Mouse (Mus musculus) natural killer cell, adult 2 months (primary cell): ENCODE data around the gene Foxm1.
"Not testable (repeated sequence)": the region's sequence is repeated elsewhere in the genome, so short reads cannot be mapped to it uniquely, and the experiment has no call there.

Experiments
- DNase-seq, 2 experiments: peaks; one replicate each; pipeline ENCODE4 v3.0.0; 2022; ENCODE audit warnings: low spot score in 2 of 2

Foxm1 gene

DNA sequence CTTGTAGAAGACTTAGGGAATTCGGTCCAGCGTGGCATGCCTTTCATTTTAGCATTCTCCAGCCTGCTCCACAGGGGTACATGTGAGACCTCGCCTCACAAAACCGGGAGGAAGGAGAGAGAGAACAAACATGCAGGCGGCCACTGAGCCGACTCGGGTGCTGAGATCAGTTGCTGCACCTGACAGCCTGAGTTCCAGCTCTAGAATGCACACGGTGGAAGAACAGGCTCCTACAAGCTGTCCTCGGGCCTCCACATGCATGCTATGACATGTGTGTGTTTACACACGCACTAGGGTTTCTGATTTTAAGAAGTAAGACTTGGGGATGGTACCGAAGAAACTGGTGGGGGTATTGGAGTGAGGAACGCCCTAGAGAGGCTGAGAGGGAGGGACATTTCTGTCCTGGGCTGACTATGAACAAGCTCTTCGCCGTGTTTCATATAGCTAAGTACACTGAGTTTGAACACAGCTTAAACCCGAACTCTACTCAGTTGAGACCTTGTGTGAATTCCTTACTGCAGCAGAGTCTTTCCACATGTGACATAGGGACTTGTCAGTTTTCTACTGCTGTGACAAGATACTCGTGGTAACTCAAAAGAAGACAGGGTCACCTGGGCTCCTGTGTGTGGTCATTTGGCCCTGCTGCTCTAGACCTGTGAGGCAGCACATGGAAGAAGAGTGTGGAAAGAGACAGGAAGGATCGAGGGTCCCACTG is 13.8 kb downstream of the Foxm1 start:
- no peak for DNase-seq

DNA sequence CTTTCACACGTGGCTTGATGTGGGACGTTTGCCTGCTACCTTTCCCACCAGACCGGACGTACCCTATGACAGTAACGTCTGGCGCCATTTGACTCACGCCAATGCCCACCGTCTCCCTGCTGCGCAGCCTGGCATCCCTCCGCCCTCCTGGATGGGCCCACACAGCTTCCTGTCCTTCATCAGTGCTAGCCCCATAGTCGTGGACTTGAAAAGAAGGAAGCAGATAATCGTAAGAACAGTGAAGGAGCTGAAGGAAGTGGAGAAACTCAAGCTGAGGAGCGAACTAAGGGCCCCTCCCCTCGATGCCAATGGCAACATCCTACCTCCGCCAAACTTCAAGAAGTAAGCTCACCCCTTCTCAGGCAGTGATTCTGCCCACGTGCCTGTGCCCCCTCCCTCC is 16.9 kb downstream of the Foxm1 start:
- no peak for DNase-seq

DNA sequence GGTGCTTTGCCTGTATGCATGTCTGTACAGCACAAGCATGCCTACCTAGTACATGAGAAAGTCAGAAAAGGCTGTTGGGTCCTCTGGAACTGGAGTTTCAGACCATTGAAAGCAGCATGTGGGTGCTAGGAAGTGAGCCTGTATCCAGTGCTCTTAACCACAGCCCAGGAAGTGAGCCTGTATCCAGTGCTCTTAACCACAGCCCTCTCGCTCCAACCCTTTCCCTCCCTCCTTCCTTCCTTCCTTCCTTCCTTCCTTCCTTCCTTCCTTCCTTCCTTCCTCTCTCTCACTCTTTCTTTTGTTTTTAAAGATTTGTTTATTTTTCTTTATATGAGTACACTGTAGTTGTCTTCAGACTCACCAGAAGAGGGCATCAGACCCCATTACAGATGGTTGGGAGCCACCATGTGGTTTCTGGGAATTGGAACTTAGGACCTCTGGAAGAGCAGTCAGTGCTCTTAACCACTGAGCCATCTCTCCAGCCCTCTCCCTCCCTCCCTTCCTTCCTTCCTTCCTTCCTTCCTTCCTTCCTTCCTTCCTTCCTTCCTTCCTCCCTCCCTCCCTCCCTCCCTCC is 17.9 kb downstream of the Foxm1 start:
- not testable (repeated sequence) for DNase-seq

- DNase-seq = no peak
Observed at GRCm38 (mm10) chr6:128381254-128381653, 18.5 kb downstream of the Foxm1 start.

DNA sequence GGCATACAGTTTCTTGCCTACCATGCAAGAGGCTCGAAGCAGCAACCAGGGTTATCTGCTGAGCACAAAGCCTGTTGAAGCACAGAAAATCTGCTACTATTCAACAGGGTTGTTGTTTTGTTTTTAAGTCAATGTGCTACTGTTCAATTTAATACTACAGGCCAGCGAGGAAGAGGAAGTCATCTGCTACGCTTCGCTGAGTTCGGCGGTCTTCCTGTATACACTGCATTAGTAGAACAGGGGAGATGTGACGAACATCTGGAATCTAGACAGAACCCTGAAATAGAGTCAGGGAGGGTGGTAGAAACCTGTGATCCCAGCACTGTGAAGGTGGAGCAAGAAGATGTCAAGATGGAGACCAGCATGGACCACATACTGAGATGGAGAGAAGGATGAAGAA is 21.0 kb downstream of the Foxm1 start:
- peak in 1 of 2 experiments; percentile 41 for DNase-seq

GRCm38 (mm10) chr6:128385026-128385425 is 22.3 kb downstream of the Foxm1 start:
- DNase-seq = no peak

DNA sequence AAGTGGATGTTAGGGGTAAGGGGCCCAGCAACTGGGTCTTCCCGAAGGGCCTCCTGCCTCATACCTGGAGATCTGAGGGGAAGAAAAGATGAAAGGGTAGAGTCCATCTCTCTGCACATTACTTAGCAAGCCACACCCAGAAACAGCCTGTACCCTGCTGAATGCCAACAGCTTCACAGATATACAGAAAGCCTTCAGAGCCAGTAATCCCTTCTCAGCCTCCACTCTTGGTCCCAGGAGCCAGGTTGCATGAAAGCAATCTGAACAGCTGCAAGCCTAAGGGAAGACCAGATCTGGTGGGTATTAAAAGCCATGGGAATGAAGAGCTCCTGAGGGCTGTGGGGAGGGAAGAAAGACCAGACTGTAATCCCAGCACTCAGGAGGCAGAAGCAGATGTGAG is 26.4 kb downstream of the Foxm1 start:
- DNase-seq = no peak

DNA sequence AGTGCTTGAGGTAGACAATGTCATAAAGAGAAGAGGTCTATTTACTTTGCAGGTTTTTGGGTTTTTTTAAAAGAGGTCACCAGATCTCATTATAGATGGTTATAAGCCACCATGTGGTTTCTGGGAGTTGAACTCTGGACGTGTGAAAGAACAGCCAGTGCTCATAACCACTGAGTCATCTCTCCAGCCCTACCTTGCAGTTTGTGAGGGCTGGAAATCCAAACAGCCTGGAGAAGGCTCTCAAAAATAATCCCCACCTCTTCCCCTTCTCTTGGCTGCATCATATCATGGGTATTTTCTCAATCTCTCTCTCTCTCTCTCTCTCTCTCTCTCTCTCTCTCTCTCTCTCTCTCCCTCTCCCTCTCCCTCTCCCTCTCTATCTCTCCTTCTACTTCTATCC is 27.9 kb downstream of the Foxm1 start:
- DNase-seq = no peak

DNA sequence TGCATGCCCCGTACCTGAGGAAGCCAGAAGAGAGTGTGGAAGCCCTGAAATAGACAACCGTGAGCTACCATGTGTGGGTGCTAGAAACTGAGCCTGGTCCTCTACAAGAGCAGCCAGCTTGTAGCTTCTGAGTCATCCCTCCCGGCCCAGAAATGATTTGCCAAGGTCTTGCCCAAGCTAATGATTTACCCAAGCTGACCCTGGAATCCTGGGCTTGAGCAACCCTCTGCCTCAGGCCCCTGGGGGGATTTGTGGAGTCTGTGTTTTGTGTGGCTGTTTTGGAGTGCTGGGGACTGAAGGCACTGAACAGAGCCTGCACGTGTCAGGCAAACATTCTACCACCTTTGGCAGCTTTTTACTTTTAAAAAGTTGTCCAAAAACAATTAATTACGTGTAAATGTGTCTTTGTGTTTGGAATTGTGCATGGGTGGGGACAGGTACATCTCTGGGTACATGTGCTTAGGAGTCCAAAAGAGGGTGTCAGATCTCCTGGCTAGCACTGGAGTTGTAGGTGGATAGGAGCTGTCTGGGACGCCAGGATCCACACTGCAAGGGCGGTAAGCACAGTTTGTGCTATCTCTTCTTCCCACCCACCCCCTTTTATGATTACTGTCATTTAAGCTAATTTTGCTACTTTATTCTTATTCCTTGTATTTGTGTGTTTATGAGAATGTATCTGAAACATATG is 35.0 kb downstream of the Foxm1 start:
- DNase-seq = no peak

DNA sequence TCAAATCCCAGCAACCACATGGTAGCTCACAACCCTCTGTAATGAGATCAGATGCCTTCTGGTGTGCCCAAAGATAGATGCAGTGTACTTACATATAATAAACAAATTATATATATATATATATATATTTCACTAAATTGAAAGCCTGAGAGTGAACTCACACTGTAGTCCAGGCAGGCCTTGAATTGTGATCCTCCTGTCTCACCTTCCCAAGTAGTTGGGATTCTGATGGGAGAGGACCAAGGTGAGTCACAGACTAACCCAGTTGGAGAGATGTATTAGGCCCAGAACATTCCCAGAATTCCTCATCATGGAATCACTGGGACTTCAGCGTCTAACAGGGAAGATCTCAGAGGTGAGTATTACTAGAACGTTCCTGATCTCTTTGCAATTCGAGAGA is 36.2 kb downstream of the Foxm1 start, which contains the start of gene Nrip2:
Gene Nrip2, plus strand, starts transcription at position 301 of the 400 bp plus-strand sequence.
- DNase-seq = no peak

- DNase-seq = no peak
Observed at GRCm38 (mm10) chr6:128399421-128400185, 36.8 kb downstream of the Foxm1 start.

- DNase-seq = no peak
Observed at GRCm38 (mm10) chr6:128404708-128405107, 41.9 kb downstream of the Foxm1 start.

GRCm38 (mm10) chr6:128408544-128409125 is 45.9 kb downstream of the Foxm1 start:
- DNase-seq = no peak

GRCm38 (mm10) chr6:128410305-128410704 is 47.5 kb downstream of the Foxm1 start:
- no peak for DNase-seq

GRCm38 (mm10) chr6:128411115-128411514 is 48.3 kb downstream of the Foxm1 start:
- DNase-seq = peak; percentile 58 to 77

- DNase-seq = no peak
Observed at GRCm38 (mm10) chr6:128416169-128416568, 53.4 kb downstream of the Foxm1 start.

DNA sequence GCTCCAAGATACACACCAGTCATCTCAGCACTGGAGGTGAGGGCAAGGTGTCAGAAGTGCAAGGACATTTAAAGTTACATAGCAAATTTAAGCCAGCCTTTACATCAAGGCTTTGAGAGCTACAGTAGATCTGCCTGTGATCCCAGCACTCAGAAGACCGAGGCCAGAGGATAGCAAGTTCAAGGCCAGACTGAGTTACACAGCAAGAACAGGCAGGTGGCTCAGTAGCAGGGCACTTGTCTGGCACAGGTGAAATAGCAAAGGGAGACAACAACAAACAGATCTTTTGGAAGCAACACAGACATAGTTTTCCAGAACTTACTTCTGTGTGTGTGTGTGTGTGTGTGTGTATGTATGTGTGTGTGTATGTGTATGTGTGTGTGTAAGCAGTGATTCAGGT is 55.3 kb downstream of the Foxm1 start:
- DNase-seq = no peak

DNA sequence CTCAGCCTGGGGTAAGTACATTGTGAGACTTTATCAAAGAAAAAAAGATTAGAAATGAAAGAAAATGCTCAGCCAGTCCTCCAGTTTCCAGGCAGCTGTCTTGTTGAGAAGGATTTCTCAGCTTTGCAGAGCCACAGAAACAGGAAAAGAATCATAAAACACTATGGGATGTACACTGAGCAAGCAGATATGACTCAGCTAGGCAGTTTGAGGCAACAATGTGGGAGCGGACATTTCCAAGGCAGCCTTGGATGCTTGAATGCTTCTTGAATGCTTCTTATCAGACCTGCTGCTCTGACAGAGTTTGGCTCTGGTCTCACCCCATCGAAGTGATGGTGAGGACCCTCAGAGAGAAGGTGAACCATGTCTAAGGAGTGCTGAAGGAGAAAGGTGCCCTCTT is 58.3 kb downstream of the Foxm1 start:
- DNase-seq = no peak

DNA sequence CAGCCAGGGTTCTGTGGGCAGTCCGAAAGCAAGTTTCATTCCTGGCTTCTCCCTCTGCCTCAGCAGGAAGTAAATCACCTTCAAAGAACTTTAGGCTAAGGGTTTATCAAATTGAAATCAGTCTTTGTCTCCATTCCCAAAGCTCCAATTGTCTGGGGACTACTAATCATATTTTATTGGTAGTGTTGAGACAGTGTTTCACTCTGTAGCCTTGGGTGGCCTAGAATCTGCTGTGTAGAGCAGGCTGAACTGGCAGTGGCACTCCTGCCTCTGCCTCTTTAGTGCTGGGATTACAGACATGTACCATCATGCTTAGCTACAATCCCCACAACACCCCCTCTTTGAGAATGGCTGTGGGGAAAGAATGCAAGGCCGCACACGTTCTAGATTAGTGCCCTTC is 58.7 kb downstream of the Foxm1 start:
- DNase-seq = no peak

DNA sequence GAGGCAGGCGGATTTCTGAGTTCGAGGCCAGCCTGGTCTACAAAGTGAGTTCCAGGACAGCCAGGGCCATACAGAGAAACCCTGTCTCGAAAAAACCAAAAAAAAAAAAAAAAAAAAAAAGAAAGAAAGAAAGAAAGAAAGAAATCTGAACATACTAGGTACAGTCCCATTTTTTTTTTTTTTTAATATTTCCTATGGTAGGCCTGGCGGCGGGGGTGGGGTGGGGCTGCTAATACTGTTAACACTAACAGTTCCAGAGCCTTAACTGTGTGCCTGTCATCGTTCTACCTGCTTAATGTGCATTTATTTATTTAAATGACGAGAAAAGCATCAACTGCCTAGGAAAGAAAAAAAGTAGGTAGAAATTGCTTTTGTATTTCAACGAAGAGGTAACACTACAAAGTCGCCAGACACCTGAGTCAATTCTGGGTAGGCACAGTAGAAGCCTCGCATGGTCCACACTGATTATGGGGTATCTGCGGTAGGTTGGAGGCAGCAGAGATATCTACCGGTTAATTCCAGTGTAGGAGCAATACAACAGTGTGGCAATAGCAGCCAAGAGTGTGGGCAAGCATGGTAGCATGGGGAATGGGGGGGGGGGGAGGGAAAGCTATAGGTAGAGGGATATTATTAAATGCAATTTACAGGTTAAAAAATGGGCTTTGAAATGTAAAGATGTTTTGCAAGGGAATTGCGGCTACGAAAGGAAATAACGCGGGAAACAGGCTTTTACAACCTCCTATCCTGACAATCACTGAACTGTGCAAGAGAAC is 60.9 kb downstream of the Foxm1 start:
- DNase-seq = no peak
